Mouse (Mus musculus) small intestine, adult 2 months (tissue): ENCODE data around the gene Ggnbp2.

ENCODE experiments used
- CTCF ChIP-seq: fragments of 200-500 bp; IDR thresholded peaks from 2 replicates; pipeline ENCODE4 v1.5.1; 2012; ENCODE audit warnings: low read depth, mild to moderate bottlenecking, control low read depth, inconsistent platforms, low read length, moderate library complexity, mixed read lengths; ENCODE audit not compliant: insufficient replicate concordance, insufficient read length; ENCODE audit errors: extremely low read depth
- POLR2A ChIP-seq: fragments of 200-500 bp; IDR thresholded peaks from 2 replicates; pipeline ENCODE4 v1.6.1; 2012; ENCODE audit warnings: low read depth, mild to moderate bottlenecking, control low read depth, inconsistent platforms, low read length, moderate library complexity

GRCm38 (mm10) chr11:84827901-84828503 is 42.6 kb downstream of the Ggnbp2 start:
- TF ChIP-seq CTCF (no peak), POLR2A (no peak)
